Mouse (Mus musculus): ENCODE measurements around the gene Fbxl15. TPM values are rescaled to one million over a fixed set of nuclear protein-coding genes. Genes with fewer than 3 reads are reported as not detected.

Gene Fbxl15
- polyA plus RNA-seq, 1 experiment, result 21.5 TPM

DNA sequence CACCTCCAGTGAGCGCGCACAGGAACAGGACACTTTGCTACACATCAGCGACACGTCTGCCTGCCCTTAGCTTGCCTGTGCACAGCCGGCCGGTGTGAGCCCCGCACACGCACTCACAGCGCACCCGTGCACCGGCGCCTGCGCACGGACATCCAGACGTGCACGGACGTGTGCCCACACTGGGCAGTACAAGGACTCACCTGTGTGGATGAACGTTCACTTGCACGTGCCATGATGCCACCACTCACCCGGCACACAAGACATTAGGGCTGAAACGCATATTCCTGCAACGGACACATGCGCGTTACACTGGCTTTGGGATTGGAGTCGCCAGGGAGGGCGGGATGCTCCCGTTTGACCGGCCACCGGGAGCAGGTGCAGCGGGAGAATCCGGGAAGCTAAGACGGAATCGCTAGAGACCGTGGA is 23.1 kb upstream of the Fbxl15 start:
- Histone ChIP-seq H3K4me1 (ENCODE audit: control insufficient read depth, insufficient read depth, low read length) (peaks cover 39% of the 10 kb centered on the region), H3K27ac (ENCODE audit: control insufficient read depth, insufficient read depth, low read depth, low read length) (peak overlapping the region; percentile 40), H3K36me3 (ENCODE audit: control insufficient read depth, insufficient read depth, low read length) (no peaks in the 10 kb centered on the region), H3K4me3 (ENCODE audit: control insufficient read depth, low read depth, low read length) (peak overlapping the region; percentile 84), H3K27me3 (ENCODE audit: control insufficient read depth, insufficient read depth, low read length) (peaks cover 2% of the 10 kb centered on the region; the same call in 1 of the 2 replicates)
- TF ChIP-seq CTCF (IDR thresholded peaks at IDR 0.05; ENCODE audit: control insufficient read depth, insufficient read depth, insufficient replicate concordance, low read depth, low read length), result no peak
- TF ChIP-seq POLR2A (IDR thresholded peaks at IDR 0.05; ENCODE audit: control insufficient read depth, low read depth, low read length), result no peak

DNA sequence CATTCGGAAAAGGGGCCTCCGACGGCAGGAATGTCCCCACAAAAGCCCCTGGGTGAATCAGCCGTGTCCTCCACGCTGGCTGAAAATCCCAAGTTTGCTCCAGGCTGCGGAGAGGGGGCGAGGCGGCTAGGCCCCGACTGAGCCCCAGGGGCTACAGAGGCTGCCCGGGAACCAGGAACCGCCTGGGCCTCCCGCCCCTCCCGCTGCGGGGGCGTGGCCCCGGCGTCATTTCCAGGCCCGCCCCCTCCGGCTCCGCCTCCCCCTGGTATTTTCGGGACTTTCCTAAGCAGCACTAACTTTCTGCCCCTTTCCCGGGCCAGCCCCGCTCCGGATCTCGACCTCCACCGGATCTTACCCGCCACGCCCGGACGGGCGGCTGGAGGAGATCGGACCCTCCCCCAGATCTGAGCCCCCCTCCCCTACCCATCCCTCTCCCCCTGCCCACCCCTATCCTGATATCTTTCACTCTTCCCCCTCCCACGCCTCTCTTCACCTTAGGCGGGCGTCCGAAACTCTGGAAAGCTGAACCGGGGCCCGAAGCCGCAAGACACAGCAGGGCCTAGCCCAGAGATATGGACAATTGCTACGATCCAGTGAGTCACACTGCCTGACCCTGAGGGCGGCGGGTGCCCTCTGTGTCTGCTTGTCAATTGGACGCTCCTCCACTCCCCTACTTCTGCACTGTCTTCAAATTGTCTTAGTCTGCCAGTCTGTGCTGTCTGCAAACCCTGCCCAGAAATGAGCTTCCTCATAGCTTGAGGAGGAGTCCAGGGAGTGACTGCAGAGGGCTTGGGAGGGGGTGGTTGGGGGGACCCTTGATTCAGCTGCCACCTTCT is 22.3 kb upstream of the Fbxl15 start:
- no peak for TF ChIP-seq POLR2A (IDR thresholded peaks at IDR 0.05; ENCODE audit: control insufficient read depth, low read depth, low read length)
- no peak for TF ChIP-seq CTCF (IDR thresholded peaks at IDR 0.05; ENCODE audit: control insufficient read depth, insufficient read depth, insufficient replicate concordance, low read depth, low read length)
- H3K27me3 ChIP-seq (ENCODE audit: control insufficient read depth, insufficient read depth, low read length), result peaks cover 2% of the 10 kb centered on the region; the same call in 1 of the 2 replicates
- H3K27ac ChIP-seq (ENCODE audit: control insufficient read depth, insufficient read depth, low read depth, low read length), result peak overlapping the region; percentile 40; the same call in 1 of the 2 replicates
- peak overlapping the region; percentile 84 for H3K4me3 ChIP-seq (ENCODE audit: control insufficient read depth, low read depth, low read length)
- H3K4me1 ChIP-seq (ENCODE audit: control insufficient read depth, insufficient read depth, low read length), result peaks cover 44% of the 10 kb centered on the region
- H3K36me3 ChIP-seq (ENCODE audit: control insufficient read depth, insufficient read depth, low read length), result no peaks in the 10 kb centered on the region

DNA sequence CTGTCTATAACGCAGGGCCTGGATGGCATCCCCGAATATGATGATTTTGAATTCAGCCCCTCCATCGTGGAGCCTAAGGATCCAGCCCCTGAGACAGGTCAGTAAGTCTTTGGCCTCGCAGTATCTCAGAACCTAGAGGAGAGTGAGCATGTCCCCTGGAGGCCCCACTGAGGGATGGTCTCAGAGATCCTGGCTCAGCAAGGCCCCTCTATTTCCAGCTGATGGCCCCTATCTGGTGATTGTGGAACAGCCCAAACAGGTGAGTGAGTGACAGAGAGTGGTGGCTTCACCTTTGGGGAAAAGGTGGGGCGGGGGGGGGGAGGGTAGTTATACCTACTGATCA is 21.7 kb upstream of the Fbxl15 start:
- Histone ChIP-seq H3K4me3 (ENCODE audit: control insufficient read depth, low read depth, low read length) (no peak overlapping the region), H3K36me3 (ENCODE audit: control insufficient read depth, insufficient read depth, low read length) (no peaks in the 10 kb centered on the region), H3K27me3 (ENCODE audit: control insufficient read depth, insufficient read depth, low read length) (peaks cover 2% of the 10 kb centered on the region; the same call in 1 of the 2 replicates), H3K4me1 (ENCODE audit: control insufficient read depth, insufficient read depth, low read length) (peaks cover 44% of the 10 kb centered on the region), H3K27ac (ENCODE audit: control insufficient read depth, insufficient read depth, low read depth, low read length) (no peak overlapping the region)
- no peak for TF ChIP-seq CTCF (IDR thresholded peaks at IDR 0.05; ENCODE audit: control insufficient read depth, insufficient read depth, insufficient replicate concordance, low read depth, low read length)
- TF ChIP-seq POLR2A (IDR thresholded peaks at IDR 0.05; ENCODE audit: control insufficient read depth, low read depth, low read length), result no peak

DNA sequence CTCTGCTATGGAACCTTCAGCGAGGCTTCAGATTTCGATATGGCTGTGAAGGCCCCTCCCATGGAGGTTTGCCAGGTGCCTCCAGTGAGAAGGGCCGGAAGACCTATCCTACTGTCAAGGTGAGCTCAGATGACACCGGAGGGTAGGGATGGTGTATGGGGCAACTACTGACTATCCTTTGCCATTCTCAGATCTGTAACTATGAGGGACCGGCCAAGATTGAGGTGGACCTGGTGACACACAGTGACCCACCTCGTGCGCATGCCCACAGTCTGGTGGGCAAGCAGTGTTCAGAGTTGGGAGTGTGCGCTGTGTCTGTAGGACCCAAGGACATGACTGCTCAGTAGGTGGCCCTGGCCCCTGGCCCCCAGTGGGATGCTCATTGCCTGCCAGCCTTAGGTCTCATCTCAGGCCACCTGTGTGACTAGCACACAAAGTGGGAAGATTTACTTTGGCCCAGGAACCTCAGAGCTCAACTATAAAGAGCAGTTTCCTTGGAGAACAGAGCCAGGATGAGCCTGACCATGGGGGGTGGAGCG is 21.2 kb upstream of the Fbxl15 start:
- Histone ChIP-seq H3K4me3 (ENCODE audit: control insufficient read depth, low read depth, low read length) (no peak overlapping the region), H3K36me3 (ENCODE audit: control insufficient read depth, insufficient read depth, low read length) (no peaks in the 10 kb centered on the region), H3K27me3 (ENCODE audit: control insufficient read depth, insufficient read depth, low read length) (peaks cover 2% of the 10 kb centered on the region; the same call in 1 of the 2 replicates), H3K4me1 (ENCODE audit: control insufficient read depth, insufficient read depth, low read length) (peaks cover 44% of the 10 kb centered on the region), H3K27ac (ENCODE audit: control insufficient read depth, insufficient read depth, low read depth, low read length) (no peak overlapping the region)
- no peak for TF ChIP-seq POLR2A (IDR thresholded peaks at IDR 0.05; ENCODE audit: control insufficient read depth, low read depth, low read length)
- TF ChIP-seq CTCF (IDR thresholded peaks at IDR 0.05; ENCODE audit: control insufficient read depth, insufficient read depth, insufficient replicate concordance, low read depth, low read length), result no peak

DNA sequence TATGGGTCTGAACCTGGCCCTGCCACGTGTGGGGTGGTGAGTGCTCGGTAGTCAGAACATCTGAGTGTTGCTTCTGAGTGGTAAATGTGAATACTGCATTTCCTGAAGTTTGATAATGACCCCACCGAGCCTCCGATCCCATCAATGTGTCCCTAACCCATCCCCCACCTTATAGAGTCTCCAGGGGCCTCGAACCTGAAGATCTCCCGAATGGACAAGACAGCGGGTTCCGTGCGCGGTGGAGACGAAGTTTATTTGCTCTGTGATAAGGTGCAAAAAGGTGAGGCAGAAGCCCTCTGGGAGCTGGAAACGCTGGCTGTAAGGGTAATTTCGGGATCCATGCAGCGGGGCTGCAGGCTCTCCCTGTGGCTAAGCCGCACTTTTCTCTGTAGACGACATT is 20.2 kb upstream of the Fbxl15 start:
- Histone ChIP-seq H3K4me3 (ENCODE audit: control insufficient read depth, low read depth, low read length) (no peak overlapping the region), H3K27me3 (ENCODE audit: control insufficient read depth, insufficient read depth, low read length) (peaks cover 2% of the 10 kb centered on the region; the same call in 1 of the 2 replicates)

DNA sequence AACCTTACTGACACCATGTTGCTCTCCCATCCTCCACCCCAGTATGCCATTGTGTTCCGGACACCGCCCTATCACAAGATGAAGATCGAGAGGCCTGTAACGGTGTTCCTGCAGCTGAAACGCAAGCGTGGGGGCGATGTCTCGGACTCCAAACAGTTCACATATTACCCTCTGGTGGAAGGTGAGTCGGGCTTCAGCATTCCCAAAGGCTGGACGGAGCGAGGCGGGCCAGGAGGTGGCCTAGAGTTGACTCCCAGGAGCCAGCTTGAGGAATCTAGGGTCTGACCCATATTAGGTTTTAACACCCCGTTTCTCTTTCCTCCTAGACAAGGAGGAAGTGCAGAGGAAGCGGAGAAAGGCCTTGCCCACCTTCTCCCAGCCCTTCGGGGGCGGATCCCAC is 19.7 kb upstream of the Fbxl15 start:
- no peak for TF ChIP-seq CTCF (IDR thresholded peaks at IDR 0.05; ENCODE audit: control insufficient read depth, insufficient read depth, insufficient replicate concordance, low read depth, low read length)
- H3K36me3 ChIP-seq (ENCODE audit: control insufficient read depth, insufficient read depth, low read length), result no peaks in the 10 kb centered on the region
- peaks cover 44% of the 10 kb centered on the region for H3K4me1 ChIP-seq (ENCODE audit: control insufficient read depth, insufficient read depth, low read length)
- no peak overlapping the region for H3K27ac ChIP-seq (ENCODE audit: control insufficient read depth, insufficient read depth, low read depth, low read length)
- no peak overlapping the region; the same call in 1 of the 2 replicates for H3K4me3 ChIP-seq (ENCODE audit: control insufficient read depth, low read depth, low read length)
- H3K27me3 ChIP-seq (ENCODE audit: control insufficient read depth, insufficient read depth, low read length), result peaks cover 2% of the 10 kb centered on the region; the same call in 1 of the 2 replicates

More for the DNA sequence above, 20.2 kb upstream of the Fbxl15 start:
- no peak overlapping the region for H3K27ac ChIP-seq (ENCODE audit: control insufficient read depth, insufficient read depth, low read depth, low read length)
- H3K36me3 ChIP-seq (ENCODE audit: control insufficient read depth, insufficient read depth, low read length), result no peaks in the 10 kb centered on the region
- TF ChIP-seq CTCF (IDR thresholded peaks at IDR 0.05; ENCODE audit: control insufficient read depth, insufficient read depth, insufficient replicate concordance, low read depth, low read length), result no peak
- TF ChIP-seq POLR2A (IDR thresholded peaks at IDR 0.05; ENCODE audit: control insufficient read depth, low read depth, low read length), result no peak
- peaks cover 44% of the 10 kb centered on the region for H3K4me1 ChIP-seq (ENCODE audit: control insufficient read depth, insufficient read depth, low read length)

DNA sequence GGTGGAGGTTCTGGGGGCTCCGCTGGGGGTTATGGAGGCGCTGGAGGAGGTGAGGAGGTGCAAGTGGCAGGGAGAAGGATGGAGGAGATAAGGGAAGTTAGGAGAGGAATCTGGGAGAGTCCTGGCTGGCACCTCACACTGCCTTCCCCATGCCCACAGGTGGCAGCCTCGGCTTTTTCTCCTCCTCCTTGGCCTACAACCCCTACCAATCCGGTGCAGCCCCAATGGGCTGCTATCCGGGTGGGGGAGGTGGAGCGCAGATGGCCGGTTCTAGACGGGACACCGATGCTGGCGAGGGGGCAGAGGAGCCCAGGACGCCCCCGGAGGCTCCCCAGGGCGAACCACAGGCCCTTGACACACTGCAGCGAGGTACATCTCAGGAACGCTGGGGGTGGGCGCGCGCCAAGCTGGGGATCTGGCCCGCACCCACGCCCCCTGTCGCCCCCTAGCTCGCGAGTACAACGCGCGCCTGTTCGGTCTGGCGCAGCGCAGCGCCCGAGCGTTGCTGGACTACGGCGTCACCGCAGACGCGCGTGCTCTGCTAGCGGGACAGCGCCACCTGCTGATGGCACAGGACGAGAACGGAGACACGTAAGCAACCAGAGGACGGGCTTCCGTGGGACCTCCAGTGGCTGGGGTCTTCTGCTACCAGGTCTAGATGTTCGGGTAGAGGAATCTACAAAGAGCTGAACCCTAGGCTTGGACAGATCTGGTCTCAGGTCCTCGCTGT is 19.1 kb upstream of the Fbxl15 start:
- Histone ChIP-seq H3K27ac (ENCODE audit: control insufficient read depth, insufficient read depth, low read depth, low read length) (no peak overlapping the region), H3K4me1 (ENCODE audit: control insufficient read depth, insufficient read depth, low read length) (peaks cover 41% of the 10 kb centered on the region), H3K4me3 (ENCODE audit: control insufficient read depth, low read depth, low read length) (peak overlapping the region; percentile 64), H3K36me3 (ENCODE audit: control insufficient read depth, insufficient read depth, low read length) (no peaks in the 10 kb centered on the region), H3K27me3 (ENCODE audit: control insufficient read depth, insufficient read depth, low read length) (peaks cover 2% of the 10 kb centered on the region; the same call in 1 of the 2 replicates)
- TF ChIP-seq POLR2A (IDR thresholded peaks at IDR 0.05; ENCODE audit: control insufficient read depth, low read depth, low read length) (no peak), CTCF (IDR thresholded peaks at IDR 0.05; ENCODE audit: control insufficient read depth, insufficient read depth, insufficient replicate concordance, low read depth, low read length) (peak; percentile 98)

All from testis, adult 2 months (tissue).